Mouse (Mus musculus): ENCODE measurements around the gene Ccr8. TPM values are rescaled to one million over a fixed set of nuclear protein-coding genes. Genes with fewer than 3 reads are reported as not detected.

Ccr8 gene
- polyA plus RNA-seq (2012; rRNA removed) = 0.08 and 0.19 TPM in 2 replicates

DNA sequence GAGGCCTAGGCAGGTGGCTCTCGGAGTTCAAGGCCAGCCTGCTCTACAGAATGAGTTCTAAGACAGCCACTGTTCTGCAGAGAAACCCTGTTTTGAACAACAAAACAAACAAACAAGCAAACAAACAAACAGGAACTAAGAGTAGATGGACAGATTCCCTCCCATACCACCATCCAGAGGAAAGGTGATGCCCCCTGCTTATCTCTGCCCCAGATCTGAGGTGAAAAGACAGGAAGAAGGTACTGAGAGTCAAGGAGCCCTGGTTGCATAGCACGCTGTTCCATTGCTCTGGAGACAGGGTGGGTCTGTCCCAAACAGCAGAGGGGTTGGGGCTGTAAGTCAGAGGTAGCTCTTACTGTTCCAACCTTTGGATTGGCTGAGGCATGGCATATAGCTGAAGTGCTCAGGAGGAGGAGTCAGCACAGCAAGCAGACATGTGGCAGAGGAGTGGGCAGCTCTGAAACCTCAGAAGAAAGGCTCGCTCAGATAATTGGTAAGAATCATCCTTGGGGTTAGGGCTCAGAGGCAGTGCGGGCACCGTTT is at the start of gene Ccr8:
Gene Ccr8 (plus strand): TSS at position 419 of the 543 bp plus-strand sequence.
- TF ChIP-seq POLR2A (IDR thresholded peaks at IDR 0.05; ENCODE audit: borderline replicate concordance, extremely low read depth, insufficient read depth, insufficient read length, poor library complexity, severe bottlenecking) (no peak), CTCF (IDR thresholded peaks at IDR 0.05; ENCODE audit: borderline replicate concordance, extremely low read depth, insufficient read depth, insufficient read length) (no peak)
- no peak for DNase-seq (ENCODE audit: low read depth)

DNA sequence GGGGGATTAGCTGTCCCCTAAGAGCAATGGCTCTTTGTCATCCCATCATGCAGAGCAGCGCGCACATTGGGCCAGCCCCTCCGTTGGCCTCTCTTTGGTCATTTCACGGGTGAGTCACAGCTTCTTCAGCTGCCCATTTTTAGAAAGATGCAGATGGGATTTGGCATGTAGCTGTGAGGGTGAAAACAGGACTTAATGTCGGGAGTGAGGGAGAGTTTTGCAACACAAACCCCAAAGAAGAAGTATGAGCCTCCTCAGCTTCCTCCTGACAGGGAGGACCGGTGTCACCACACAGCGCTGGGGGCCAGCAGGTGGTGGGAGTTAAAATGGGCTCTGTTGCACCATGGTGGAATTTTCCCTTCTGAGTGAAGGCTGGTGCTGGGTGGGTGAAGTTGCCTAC is 48.8 kb upstream of the Ccr8 start:
- no peak for DNase-seq (ENCODE audit: low read depth)

DNA sequence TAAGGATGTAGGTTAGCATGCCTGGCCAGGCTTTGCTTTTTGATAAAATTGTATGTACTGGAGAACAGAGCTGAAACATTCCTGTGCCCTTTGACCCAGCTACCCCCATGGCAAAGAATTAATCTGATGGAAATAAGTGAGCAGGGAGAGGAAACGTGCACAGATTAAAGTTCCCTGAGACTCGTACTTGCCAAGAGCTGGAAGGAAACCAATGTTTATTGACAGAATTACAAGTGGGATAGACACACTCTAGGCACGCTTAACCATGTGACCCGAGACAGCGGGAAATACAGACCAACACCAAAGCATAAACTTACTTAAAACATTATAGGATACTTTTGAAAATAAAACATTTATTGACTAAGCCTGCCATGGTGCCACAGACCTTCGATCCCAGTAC is 43.4 kb upstream of the Ccr8 start:
- DNase-seq (ENCODE audit: low read depth) = no peak
- TF ChIP-seq CTCF (IDR thresholded peaks at IDR 0.05; ENCODE audit: borderline replicate concordance, extremely low read depth, insufficient read depth, insufficient read length) (no peak), POLR2A (IDR thresholded peaks at IDR 0.05; ENCODE audit: borderline replicate concordance, extremely low read depth, insufficient read depth, insufficient read length, poor library complexity, severe bottlenecking) (no peak)

More for the DNA sequence above, 48.8 kb upstream of the Ccr8 start:
- TF ChIP-seq CTCF (IDR thresholded peaks at IDR 0.05; ENCODE audit: borderline replicate concordance, extremely low read depth, insufficient read depth, insufficient read length) = no peak
- no peak for TF ChIP-seq POLR2A (IDR thresholded peaks at IDR 0.05; ENCODE audit: borderline replicate concordance, extremely low read depth, insufficient read depth, insufficient read length, poor library complexity, severe bottlenecking)

DNA sequence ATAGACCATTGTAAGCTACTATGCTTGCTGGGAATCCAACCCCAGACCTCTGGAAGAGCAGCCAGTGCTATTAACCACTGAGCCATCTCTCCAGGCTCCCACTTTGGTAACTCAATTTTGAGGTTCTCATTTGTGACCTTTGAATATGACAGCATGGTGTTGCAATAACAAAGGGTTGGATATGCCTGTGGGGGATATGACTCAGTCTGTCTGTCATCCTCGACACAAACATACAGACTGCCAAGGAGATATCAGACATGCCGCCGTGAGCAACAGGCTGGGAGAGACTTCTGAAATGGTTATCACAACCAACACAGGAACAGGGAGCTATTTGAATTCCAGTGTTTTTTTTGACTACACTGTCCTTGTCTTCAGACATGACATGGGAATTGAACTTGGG is 42.5 kb upstream of the Ccr8 start:
- no peak for TF ChIP-seq POLR2A (IDR thresholded peaks at IDR 0.05; ENCODE audit: borderline replicate concordance, extremely low read depth, insufficient read depth, insufficient read length, poor library complexity, severe bottlenecking)
- TF ChIP-seq CTCF (IDR thresholded peaks at IDR 0.05; ENCODE audit: borderline replicate concordance, extremely low read depth, insufficient read depth, insufficient read length) = no peak
- no peak for DNase-seq (ENCODE audit: low read depth)

DNA sequence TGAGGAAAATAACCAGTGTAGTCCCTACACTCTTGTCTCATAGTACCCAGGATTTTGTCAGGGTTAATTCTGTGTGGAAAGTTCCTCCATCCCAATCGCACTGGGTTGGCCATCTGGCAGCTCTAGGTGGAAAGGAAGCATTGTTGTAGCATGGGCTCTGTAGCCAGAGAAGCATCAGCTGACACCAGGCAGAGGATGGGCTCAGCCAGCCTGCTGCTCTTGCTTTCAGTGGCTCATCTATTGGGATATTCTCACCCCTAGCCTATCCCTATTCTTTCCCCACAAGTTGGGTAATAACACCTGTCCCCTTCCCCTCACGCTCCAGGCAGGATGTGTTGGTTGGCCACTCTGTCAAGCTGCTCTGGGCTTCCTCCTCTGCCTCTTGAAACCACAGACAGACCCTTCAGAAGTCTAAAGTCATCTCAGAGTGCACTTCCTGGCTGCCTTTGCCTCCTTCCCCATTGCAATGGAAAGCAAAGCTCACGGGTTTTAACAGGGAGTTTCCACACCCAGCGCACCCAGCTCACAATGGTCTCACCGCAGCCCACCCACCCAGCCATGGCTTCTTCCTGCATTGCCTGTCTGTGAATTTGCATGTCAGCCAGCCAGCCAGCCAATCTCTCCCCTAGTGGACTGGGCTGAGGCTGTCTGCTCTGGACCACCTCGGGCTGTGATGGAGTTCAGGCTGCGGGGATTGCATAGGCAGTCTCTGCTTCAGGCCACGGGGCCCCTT is 37.2 kb upstream of the Ccr8 start:
- DNase-seq (ENCODE audit: low read depth) = peak; percentile 35
- TF ChIP-seq POLR2A (IDR thresholded peaks at IDR 0.05; ENCODE audit: borderline replicate concordance, extremely low read depth, insufficient read depth, insufficient read length, poor library complexity, severe bottlenecking) = no peak
- TF ChIP-seq CTCF (IDR thresholded peaks at IDR 0.05; ENCODE audit: borderline replicate concordance, extremely low read depth, insufficient read depth, insufficient read length) = no peak

DNA sequence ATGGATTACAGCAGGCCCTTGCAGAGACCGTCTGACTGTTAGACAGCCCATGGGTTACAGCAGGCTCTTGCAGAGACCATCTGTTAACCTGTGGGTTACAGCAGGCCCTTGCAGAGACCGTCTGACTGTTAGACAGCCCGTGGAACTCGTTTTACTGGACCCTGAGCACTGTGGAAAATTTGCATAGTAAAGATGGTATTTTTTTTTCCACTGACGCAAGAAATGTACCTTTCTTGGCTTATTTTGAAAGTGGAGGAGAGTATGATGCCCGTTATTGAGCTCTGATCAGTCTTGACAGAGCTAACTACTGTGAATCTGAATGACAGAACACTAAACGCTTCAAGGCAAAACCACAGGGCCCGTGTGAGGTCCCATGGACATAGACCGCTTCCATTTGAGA is 35.7 kb upstream of the Ccr8 start:
- no peak for TF ChIP-seq POLR2A (IDR thresholded peaks at IDR 0.05; ENCODE audit: borderline replicate concordance, extremely low read depth, insufficient read depth, insufficient read length, poor library complexity, severe bottlenecking)
- TF ChIP-seq CTCF (IDR thresholded peaks at IDR 0.05; ENCODE audit: borderline replicate concordance, extremely low read depth, insufficient read depth, insufficient read length) = no peak

DNA sequence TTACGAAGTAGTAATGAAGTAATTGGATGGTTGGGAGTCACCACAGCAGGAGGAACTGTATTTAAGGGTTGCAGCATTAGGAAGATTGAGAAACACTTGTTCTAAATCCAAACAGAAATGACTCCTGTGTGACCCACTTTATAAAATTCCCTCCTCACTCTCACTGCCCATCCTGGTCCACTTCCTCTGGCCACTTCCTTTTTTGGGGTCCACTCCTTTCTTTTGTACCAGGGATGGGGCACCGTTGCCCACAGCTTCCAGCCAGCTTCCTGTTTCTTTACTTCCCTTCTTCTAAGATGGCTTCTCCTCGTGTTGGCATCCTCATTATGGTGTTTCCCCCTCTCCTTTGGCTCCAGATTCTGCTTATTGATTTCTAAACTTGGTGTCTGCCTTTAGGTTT is 33.2 kb upstream of the Ccr8 start:
- DNase-seq (ENCODE audit: low read depth) = no peak
- no peak for TF ChIP-seq CTCF (IDR thresholded peaks at IDR 0.05; ENCODE audit: borderline replicate concordance, extremely low read depth, insufficient read depth, insufficient read length)
- no peak for TF ChIP-seq POLR2A (IDR thresholded peaks at IDR 0.05; ENCODE audit: borderline replicate concordance, extremely low read depth, insufficient read depth, insufficient read length, poor library complexity, severe bottlenecking)

More for the DNA sequence above, 35.7 kb upstream of the Ccr8 start:
- DNase-seq (ENCODE audit: low read depth) = no peak

DNA sequence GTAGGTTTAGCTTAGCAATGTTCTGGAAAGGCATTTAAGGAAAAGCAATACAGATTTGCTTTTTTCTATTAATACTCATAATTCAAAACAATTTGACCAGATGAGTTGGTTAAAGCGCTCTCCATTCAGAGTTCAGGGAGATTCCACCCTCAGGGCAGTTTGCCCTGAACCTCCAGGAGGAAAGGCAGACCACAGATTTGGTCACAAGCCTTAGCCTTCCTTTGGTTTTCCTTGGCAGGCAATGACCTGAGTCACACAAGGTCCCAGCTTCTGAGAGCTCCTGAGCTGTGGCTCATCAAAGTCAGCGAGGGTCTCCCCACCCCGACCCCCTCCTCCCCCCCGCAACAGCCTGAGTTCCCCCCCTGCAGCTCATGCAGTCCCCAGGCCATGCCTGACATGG is 27.6 kb upstream of the Ccr8 start:
- no peak for DNase-seq (ENCODE audit: low read depth)
- TF ChIP-seq POLR2A (IDR thresholded peaks at IDR 0.05; ENCODE audit: borderline replicate concordance, extremely low read depth, insufficient read depth, insufficient read length, poor library complexity, severe bottlenecking) (no peak), CTCF (IDR thresholded peaks at IDR 0.05; ENCODE audit: borderline replicate concordance, extremely low read depth, insufficient read depth, insufficient read length) (no peak)

DNA sequence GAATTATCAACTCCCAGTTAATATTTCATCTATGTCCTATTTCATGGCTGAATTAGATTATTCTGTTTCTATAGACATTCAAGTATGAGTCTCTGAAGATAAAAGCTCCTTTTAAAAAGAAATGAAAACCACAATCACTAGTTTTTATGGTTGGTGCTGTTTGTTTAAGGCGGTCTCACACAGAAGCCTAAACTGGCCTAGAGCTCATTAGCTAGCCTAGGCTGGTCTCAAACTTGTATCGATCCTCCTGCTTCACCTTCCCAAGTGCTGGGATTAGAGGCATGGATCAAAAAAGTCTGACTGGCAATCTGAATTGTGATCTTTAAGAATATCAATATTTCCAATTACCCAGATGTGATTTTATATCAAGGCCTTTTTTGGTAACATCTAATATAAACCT is 24.3 kb upstream of the Ccr8 start:
- DNase-seq (ENCODE audit: low read depth) = no peak
- TF ChIP-seq POLR2A (IDR thresholded peaks at IDR 0.05; ENCODE audit: borderline replicate concordance, extremely low read depth, insufficient read depth, insufficient read length, poor library complexity, severe bottlenecking) (no peak), CTCF (IDR thresholded peaks at IDR 0.05; ENCODE audit: borderline replicate concordance, extremely low read depth, insufficient read depth, insufficient read length) (no peak)

DNA sequence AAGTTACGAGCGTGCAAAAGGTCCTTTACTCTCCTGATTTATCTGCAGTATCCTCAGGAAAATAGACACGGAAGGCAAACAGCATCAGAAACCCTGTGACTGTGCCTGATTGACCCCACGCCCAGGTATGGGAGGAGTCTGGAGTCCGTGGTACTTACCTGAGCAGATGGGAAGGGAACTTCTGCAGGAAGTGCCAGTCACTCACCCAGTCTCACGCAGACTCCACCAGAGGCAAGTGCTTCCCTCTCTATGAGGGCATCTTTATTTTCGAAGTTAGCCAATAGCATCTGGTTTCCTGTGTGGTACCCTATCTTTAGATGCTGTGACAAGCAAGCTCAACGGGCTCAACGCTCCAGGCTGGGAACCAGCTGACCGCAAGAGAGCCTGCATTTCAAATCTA is 23.9 kb upstream of the Ccr8 start:
- TF ChIP-seq CTCF (IDR thresholded peaks at IDR 0.05; ENCODE audit: borderline replicate concordance, extremely low read depth, insufficient read depth, insufficient read length) = no peak
- DNase-seq (ENCODE audit: low read depth) = no peak

DNA sequence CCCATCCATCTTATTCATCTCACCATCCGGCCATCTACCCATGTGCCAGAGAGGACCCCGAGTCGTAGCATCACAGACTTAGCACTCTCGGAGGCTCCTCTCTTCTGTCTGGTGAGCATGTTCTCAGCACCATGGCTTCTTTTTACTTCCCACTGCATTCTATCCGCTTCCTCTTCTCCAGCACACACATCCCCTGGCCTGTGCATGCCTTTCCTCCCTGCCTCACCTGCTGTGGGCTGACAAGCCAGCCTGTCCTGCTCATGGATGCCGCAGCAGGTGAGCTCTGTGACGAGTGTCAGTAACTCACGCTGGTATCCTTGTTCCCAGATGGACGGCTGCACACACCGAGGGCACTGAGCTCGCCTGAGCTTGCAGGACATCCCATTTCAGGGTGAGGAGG is 22.1 kb upstream of the Ccr8 start, which contains the start of gene Cx3cr1:
Gene Cx3cr1 (minus strand): TSS at position 101 of the 400 bp plus-strand sequence.
- TF ChIP-seq POLR2A (IDR thresholded peaks at IDR 0.05; ENCODE audit: borderline replicate concordance, extremely low read depth, insufficient read depth, insufficient read length, poor library complexity, severe bottlenecking) = no peak
- TF ChIP-seq CTCF (IDR thresholded peaks at IDR 0.05; ENCODE audit: borderline replicate concordance, extremely low read depth, insufficient read depth, insufficient read length) = no peak
- no peak for DNase-seq (ENCODE audit: low read depth)

DNA sequence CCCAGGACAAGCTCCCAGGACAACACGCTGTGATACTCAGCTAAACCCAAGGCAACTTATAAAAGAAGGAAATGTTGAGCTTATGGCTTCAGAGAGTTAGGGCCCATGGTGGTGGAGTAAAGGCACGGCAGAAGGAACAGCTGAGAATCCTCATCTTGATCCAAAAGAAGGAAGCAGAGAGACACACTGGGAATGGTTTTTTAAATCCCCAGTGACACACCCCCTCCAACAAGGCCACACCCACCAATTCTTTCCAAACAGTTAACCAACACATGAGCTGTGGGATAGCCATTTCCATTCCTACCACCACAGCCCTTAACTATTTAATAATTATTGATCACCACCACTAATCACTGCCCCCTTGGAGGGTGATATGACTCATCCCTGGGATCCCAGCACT is 20.7 kb upstream of the Ccr8 start:
- TF ChIP-seq CTCF (IDR thresholded peaks at IDR 0.05; ENCODE audit: borderline replicate concordance, extremely low read depth, insufficient read depth, insufficient read length) = no peak
- no peak for TF ChIP-seq POLR2A (IDR thresholded peaks at IDR 0.05; ENCODE audit: borderline replicate concordance, extremely low read depth, insufficient read depth, insufficient read length, poor library complexity, severe bottlenecking)
- DNase-seq (ENCODE audit: low read depth) = no peak

All from brain, embryonic 14.5 days (tissue).